Mouse (Mus musculus): ENCODE results near the gene Slc27a2. TPM values are rescaled to one million over a fixed set of nuclear protein-coding genes. Genes with fewer than 3 reads are reported as not detected.

The Slc27a2 gene
- polyA plus RNA-seq, 1 experiment = not detected

- TF ChIP-seq GATA1 (IDR thresholded peaks at IDR 0.05; ENCODE audit: low read length) = no peak
These were observed 6.9 kb upstream of the Slc27a2 start for GRCm38 (mm10) chr2:126545297-126545696.

GRCm38 (mm10) chr2:126546392-126546791 lies 5.8 kb upstream of the Slc27a2 start:
- TF ChIP-seq GATA1 (IDR thresholded peaks at IDR 0.05; ENCODE audit: low read length) = no peak

- no peak for TF ChIP-seq GATA1 (IDR thresholded peaks at IDR 0.05; ENCODE audit: low read length)
These were observed 2.5 kb upstream of the Slc27a2 start for GRCm38 (mm10) chr2:126549681-126550080.

GRCm38 (mm10) chr2:126551244-126551890 lies 840 bp upstream of the Slc27a2 start:
- TF ChIP-seq GATA1 (IDR thresholded peaks at IDR 0.05; ENCODE audit: low read length) = no peak

GRCm38 (mm10) chr2:126551896-126552295 lies 311 bp upstream of the Slc27a2 start:
- TF ChIP-seq GATA1 (IDR thresholded peaks at IDR 0.05; ENCODE audit: low read length) = no peak

GRCm38 (mm10) chr2:126553291-126553639 lies 1.1 kb downstream of the Slc27a2 start:
- no peak for TF ChIP-seq GATA1 (IDR thresholded peaks at IDR 0.05; ENCODE audit: low read length)

GRCm38 (mm10) chr2:126555533-126555932 lies 3.3 kb downstream of the Slc27a2 start:
- TF ChIP-seq GATA1 (IDR thresholded peaks at IDR 0.05; ENCODE audit: low read length) = no peak

GRCm38 (mm10) chr2:126560094-126560493 lies 7.9 kb downstream of the Slc27a2 start:
- TF ChIP-seq GATA1 (IDR thresholded peaks at IDR 0.05; ENCODE audit: low read length) = no peak

- no peak for TF ChIP-seq GATA1 (IDR thresholded peaks at IDR 0.05; ENCODE audit: low read length)
These were observed 11.4 kb downstream of the Slc27a2 start for GRCm38 (mm10) chr2:126563411-126564105.

GRCm38 (mm10) chr2:126572163-126572562 lies 20.0 kb downstream of the Slc27a2 start:
- no peak for TF ChIP-seq GATA1 (IDR thresholded peaks at IDR 0.05; ENCODE audit: low read length)

GRCm38 (mm10) chr2:126572747-126573146 lies 20.5 kb downstream of the Slc27a2 start:
- TF ChIP-seq GATA1 (IDR thresholded peaks at IDR 0.05; ENCODE audit: low read length) = no peak

GRCm38 (mm10) chr2:126575391-126576176 lies 23.4 kb downstream of the Slc27a2 start:
- no peak for TF ChIP-seq GATA1 (IDR thresholded peaks at IDR 0.05; ENCODE audit: low read length)

- no peak for TF ChIP-seq GATA1 (IDR thresholded peaks at IDR 0.05; ENCODE audit: low read length)
These were observed 25.2 kb downstream of the Slc27a2 start for GRCm38 (mm10) chr2:126577362-126577761.

- TF ChIP-seq GATA1 (IDR thresholded peaks at IDR 0.05; ENCODE audit: low read length) = no peak
These were observed 27.1 kb downstream of the Slc27a2 start for GRCm38 (mm10) chr2:126579282-126579681.

- TF ChIP-seq GATA1 (IDR thresholded peaks at IDR 0.05; ENCODE audit: low read length) = no peak
These were observed 31.8 kb downstream of the Slc27a2 start for GRCm38 (mm10) chr2:126583960-126584359.

GRCm38 (mm10) chr2:126584621-126585369 lies 32.6 kb downstream of the Slc27a2 start:
- TF ChIP-seq GATA1 (IDR thresholded peaks at IDR 0.05; ENCODE audit: low read length) = no peak
